Mouse (Mus musculus) hindbrain, embryonic 14.5 days (tissue): Measurements from ENCODE around the gene Ddx58. TPM values are rescaled to one million over a fixed set of nuclear protein-coding genes. Genes with fewer than 3 reads are reported as not detected.

ENCODE experiments used
- ATAC-seq: fragments of 200-750 bp; cut with Nextera tagmentation; 2 replicates; pipeline ENCODE4 v1.8.0; 2017; ENCODE audit warnings: moderate number of reproducible peaks, mild to moderate bottlenecking, moderate TSS enrichment, moderate library complexity; ENCODE audit not compliant: low FRiP score
- DNase-seq: peaks from one replicate; pipeline ENCODE4 v3.0.0-alpha.2; 2015; ENCODE audit warnings: low spot score
- H3K27ac ChIP-seq: fragments of 300-500 bp; sonication (generic); 2 replicates; pipeline ENCODE4 v1.5.1; 2014; ENCODE audit warnings: mild to moderate bottlenecking, moderate library complexity
- H3K27me3 ChIP-seq: fragments of 300-500 bp; sonication (generic); 2 replicates; pipeline ENCODE4 v1.6.1; 2014; ENCODE audit warnings: mild to moderate bottlenecking, low read length, mixed read lengths; ENCODE audit not compliant: control insufficient read depth, insufficient read depth
- H3K36me3 ChIP-seq: fragments of 300-500 bp; sonication (generic); replicated peaks from 2 replicates; pipeline ENCODE4 v1.6.1; 2014; ENCODE audit not compliant: control insufficient read depth, insufficient read depth
- H3K4me1 ChIP-seq: fragments of 300-500 bp; sonication (generic); replicated peaks from 2 replicates; pipeline ENCODE4 v1.6.1; 2014; ENCODE audit warnings: antibody characterized with exemption, low read length, mixed read lengths; ENCODE audit not compliant: control insufficient read depth, insufficient read depth
- H3K4me2 ChIP-seq: fragments of 300-500 bp; sonication (generic); replicated peaks from 2 replicates; pipeline ENCODE4 v1.6.1; 2014; ENCODE audit warnings: mild to moderate bottlenecking, moderate library complexity
- H3K4me3 ChIP-seq: fragments of 300-500 bp; sonication (generic); replicated peaks from 2 replicates; pipeline ENCODE4 v1.5.1; 2014; ENCODE audit warnings: mild to moderate bottlenecking, low read length
- H3K9ac ChIP-seq: fragments of 300-500 bp; sonication (generic); 2 replicates; pipeline ENCODE4 v1.6.1; 2014
- H3K9me3 ChIP-seq: fragments of 300-500 bp; sonication (generic); 2 replicates; pipeline ENCODE4 v1.6.1; 2016; ENCODE audit warnings: low read length; ENCODE audit not compliant: control insufficient read depth
- WGBS: fragments of 180-500 bp; shearing (Covaris S2); extraction: QIAGEN DNeasy Blood & Tissue Kit; methylation state at CpG from one replicate; pipeline ENCODE4 v1.1.7; 2014; 5-methylcytosine and 5-hydroxymethylcytosine counted together
- polyA plus RNA-seq: library from polyadenylated mRNA; unstranded; fragments of >200 nt; fragmentation: Nextera tagmentation; extraction: Ambion mirVana; gene quantifications from 2 replicates; pipeline ENCODE4 v1.2.1, GENCODE M21; 2014

The Ddx58 gene
- polyA plus RNA-seq, 1 experiment from 2014 or later = 4.3 TPM

DNA sequence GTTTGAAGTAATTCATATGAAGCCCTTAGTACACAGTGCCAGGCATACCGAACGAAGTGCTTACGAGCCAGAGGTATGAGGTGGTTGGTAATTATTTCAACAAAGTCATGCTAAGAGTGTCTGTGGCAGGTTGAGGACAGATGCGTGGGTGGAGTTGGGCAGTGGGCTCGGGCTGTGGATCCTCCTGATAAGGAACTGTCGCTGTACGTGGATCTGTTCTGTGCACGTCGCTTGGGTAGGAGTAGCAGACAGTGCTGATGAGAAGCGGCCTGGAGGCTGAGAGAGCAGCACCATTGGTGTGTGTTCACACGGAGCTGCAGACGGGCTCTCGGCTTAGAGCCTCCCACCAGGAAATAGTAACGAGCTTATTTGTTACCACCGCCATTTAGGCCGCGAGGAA is 61.0 kb downstream of the Ddx58 start:
- Histone ChIP-seq H3K36me3 (peaks cover 77% of the 10 kb centered on the region), H3K27ac (no peak overlapping the region), H3K4me3 (no peak overlapping the region), H3K9me3 (no peaks in the 10 kb centered on the region), H3K4me1 (no peaks in the 10 kb centered on the region), H3K27me3 (no peaks in the 10 kb centered on the region), H3K4me2 (no peak overlapping the region), H3K9ac (no peak overlapping the region)
- WGBS = 96% methylated on average over 17 of the region's 17 CpGs
- ATAC-seq = no peak
- DNase-seq = no peak

DNA sequence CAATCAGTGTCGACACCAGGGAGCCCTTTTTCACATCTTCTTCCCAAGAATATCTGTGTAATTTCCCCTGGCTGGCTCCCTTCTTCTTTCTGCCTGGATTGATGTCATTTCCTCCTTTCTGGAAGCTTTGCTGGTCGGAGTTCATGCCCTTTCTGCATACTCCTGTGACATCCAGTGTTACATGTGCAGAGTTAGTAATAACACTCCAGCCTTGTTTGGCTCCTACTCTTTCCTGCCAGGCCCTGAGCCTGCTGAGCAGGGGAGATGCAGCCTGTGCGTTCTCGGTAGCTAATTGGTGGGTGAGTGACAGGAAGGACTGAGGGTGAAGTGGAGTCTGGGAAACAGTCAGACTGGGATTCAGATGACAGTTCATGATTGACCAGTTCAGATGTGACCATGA is 65.3 kb downstream of the Ddx58 start:
- WGBS = 75% methylated on average over 4 of the region's 4 CpGs

DNA sequence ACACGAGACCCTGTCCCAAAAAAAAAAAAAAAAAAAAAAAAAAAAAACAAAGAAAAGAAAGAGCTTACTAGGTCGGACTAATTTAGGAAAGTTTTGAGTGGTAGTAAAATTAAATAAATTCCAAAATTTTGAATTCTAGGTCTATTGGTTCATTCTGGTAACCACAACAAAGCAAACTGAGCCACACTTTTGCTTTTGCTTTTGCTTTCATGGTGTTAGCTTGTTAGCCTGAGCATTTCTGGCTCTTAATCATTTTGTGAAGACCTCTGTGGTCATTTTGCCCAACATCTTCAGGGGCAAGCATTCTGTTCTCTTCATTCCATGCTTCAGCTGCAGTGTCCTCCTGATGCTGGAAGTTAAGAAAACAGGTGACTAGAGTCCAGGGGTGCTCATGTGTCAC is 67.3 kb downstream of the Ddx58 start:
- H3K4me1 ChIP-seq = no peaks in the 10 kb centered on the region
- H3K9ac ChIP-seq = no peak overlapping the region
- DNase-seq = no peak
- peaks cover 51% of the 10 kb centered on the region for H3K36me3 ChIP-seq
- no peak overlapping the region for H3K4me2 ChIP-seq
- WGBS = 84% methylated on average over 2 of the region's 2 CpGs
- H3K9me3 ChIP-seq = no peaks in the 10 kb centered on the region
- H3K27me3 ChIP-seq = no peaks in the 10 kb centered on the region
- no peak overlapping the region for H3K27ac ChIP-seq
- no peak for ATAC-seq
- H3K4me3 ChIP-seq = no peak overlapping the region

More for the DNA sequence above, 65.3 kb downstream of the Ddx58 start:
- DNase-seq (no peak), ATAC-seq (no peak)
- H3K9me3 ChIP-seq = no peaks in the 10 kb centered on the region
- no peak overlapping the region for H3K27ac ChIP-seq
- H3K4me1 ChIP-seq = no peaks in the 10 kb centered on the region
- no peak overlapping the region for H3K9ac ChIP-seq
- no peak overlapping the region for H3K4me3 ChIP-seq
- peaks cover 52% of the 10 kb centered on the region for H3K36me3 ChIP-seq
- H3K4me2 ChIP-seq = no peak overlapping the region
- no peaks in the 10 kb centered on the region for H3K27me3 ChIP-seq

DNA sequence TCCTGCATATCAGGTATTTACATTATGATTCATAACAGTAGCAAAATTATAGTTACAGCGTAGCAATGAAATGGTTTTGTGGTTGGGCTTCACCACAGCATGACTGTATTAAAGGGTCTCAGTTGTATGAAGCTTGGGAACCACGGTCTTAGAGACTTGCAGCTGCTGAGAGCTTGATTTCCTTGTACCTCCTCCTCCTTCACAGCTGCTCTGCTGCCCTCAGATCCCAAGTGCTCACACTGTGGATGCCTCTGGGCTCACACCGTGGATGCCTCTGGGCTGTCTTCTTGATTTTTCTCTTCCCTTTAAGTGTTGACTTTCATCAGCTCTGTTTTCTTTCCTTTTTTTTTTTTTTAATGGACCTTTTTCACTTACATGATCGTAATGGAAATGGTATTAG is 68.2 kb downstream of the Ddx58 start:
- ATAC-seq = no peak
- Histone ChIP-seq H3K27ac (no peak overlapping the region), H3K36me3 (peaks cover 54% of the 10 kb centered on the region), H3K4me1 (no peaks in the 10 kb centered on the region), H3K27me3 (no peaks in the 10 kb centered on the region), H3K9me3 (no peaks in the 10 kb centered on the region), H3K4me2 (no peak overlapping the region), H3K9ac (no peak overlapping the region), H3K4me3 (no peak overlapping the region)
- no peak for DNase-seq
- 98% methylated on average over 4 of the region's 4 CpGs for WGBS

DNA sequence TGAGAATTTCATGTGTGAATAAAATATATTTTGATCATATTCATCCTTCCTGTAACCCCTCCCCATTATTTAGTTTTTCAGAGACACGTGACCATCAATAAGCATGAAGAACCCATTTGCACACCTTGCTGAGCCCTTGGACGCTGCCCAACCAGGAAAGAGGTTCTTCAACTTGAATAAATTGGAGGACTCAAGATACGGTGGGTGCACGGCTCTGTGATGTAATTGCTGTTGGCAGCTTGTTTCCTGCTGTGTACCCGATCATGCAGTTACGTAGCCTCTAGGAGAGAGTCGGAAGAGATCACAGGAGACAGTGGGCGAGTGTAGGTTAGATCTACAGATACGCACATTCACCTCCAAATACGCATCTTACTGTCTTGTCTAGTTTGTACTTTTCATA is 76.0 kb downstream of the Ddx58 start:
- DNase-seq = no peak
- Histone ChIP-seq H3K36me3 (peaks cover 34% of the 10 kb centered on the region), H3K4me1 (no peaks in the 10 kb centered on the region), H3K27me3 (no peaks in the 10 kb centered on the region), H3K4me3 (no peak overlapping the region), H3K9ac (no peak overlapping the region), H3K27ac (no peak overlapping the region), H3K4me2 (no peak overlapping the region), H3K9me3 (no peaks in the 10 kb centered on the region)
- no peak for ATAC-seq
- WGBS = 74% methylated on average over 10 of the region's 10 CpGs

DNA sequence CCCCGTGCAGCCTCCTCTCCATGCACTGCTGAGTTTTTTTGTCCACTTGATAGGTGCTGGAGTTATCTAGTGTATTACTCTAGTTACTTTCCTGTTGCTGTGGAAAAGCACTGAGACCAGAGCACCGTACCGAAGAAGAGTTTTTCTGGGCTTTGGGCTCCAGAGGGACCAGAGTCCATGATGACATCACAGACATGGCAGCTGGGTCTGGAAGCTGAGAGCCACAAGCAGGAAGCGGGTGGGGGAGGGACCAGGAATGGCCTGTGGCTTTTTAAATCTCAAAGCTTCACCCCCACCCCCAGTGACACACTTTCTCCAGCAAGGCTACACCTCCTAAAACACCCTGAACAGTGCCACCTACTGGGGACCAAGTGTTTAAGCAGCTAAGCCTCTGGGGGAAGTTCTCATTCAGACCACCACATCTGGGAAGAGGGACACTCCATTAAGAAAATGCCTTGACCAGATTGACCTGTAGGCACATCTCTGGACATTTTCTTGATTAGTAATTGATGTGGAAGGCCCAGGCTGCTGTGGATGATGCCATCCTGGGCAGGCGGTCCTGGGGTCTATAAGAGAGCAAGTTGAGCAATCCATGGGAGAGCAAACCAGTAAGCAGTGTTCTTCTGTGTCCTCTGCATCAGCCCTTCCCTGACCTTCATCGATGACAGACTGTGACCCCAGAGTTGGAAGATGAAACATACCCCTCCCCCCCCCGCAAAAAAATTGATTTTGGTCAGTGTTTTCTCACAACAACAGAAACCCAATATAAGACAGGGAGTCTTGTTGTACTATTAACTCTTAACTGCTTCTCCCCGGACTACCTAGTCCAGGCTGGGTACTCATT is 78.8 kb downstream of the Ddx58 start:
- no peak for DNase-seq
- Histone ChIP-seq H3K27ac (no peak overlapping the region), H3K27me3 (no peaks in the 10 kb centered on the region), H3K9me3 (no peaks in the 10 kb centered on the region), H3K4me2 (no peak overlapping the region), H3K36me3 (peaks cover 11% of the 10 kb centered on the region), H3K9ac (no peak overlapping the region), H3K4me1 (no peaks in the 10 kb centered on the region), H3K4me3 (no peak overlapping the region)
- no peak for ATAC-seq
- 95% methylated on average over 8 of the region's 8 CpGs for WGBS

DNA sequence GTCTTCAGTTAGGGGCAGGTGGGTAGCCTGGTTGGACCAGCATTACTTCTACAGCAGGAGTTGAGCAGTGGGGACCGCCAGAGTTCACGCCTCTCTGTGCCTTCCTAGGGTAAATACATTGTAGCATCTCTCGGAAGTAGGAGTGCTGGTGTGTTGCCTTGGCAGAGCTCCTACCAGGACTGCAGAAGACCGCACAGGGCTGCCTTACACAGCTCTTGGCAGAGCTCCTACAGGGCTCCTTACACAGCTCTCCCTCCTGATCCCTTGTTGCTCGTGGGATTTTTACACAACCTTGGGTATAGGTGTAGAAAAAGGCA is 81.4 kb downstream of the Ddx58 start:
- Histone ChIP-seq H3K27me3 (no peaks in the 10 kb centered on the region), H3K36me3 (no peaks in the 10 kb centered on the region), H3K9me3 (no peaks in the 10 kb centered on the region), H3K4me1 (no peaks in the 10 kb centered on the region), H3K4me2 (no peak overlapping the region), H3K27ac (no peak overlapping the region), H3K4me3 (no peak overlapping the region), H3K9ac (no peak overlapping the region)
- no peak for ATAC-seq
- no peak for DNase-seq
- WGBS = 88% methylated on average over 5 of the region's 5 CpGs

DNA sequence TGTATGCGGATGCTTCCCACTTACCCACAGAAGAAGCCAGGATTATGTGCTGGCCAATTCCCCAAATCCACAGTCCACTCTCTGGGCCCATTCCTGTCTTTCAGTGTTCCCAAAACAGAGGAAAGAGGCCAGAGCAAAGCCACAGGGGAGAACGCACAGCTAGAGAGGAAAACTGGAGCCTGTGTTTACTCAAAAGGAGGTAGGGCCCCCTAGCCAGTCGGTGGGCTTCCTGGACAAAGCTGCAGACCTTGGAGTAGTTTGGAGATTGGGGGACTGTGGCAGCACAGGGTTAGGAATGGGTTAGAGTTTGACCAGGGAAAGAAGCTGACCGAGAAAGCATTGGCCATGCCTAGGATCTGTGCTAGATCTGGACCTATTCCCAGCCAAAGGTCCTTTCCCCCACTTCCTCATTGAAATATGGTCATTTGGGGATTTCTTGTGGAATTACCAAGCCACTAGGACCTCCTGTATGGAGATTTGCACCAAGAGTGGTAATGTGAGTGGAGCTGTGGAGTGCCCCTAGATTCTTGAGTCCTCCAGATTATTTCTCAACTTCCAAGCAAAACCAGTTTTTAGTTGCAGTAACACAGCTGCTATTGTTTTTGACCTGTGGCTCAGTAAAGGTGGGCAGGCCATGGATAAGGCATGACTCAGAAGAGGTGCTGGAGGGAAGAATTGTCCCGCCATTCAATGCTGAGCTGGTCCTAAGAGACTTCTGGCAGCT is 82.0 kb downstream of the Ddx58 start:
- ATAC-seq = no peak
- Histone ChIP-seq H3K27me3 (no peaks in the 10 kb centered on the region), H3K4me1 (no peaks in the 10 kb centered on the region), H3K4me2 (no peak overlapping the region), H3K4me3 (no peak overlapping the region), H3K9me3 (no peaks in the 10 kb centered on the region), H3K36me3 (no peaks in the 10 kb centered on the region), H3K27ac (no peak overlapping the region), H3K9ac (no peak overlapping the region)
- 86% methylated on average over 5 of the region's 5 CpGs for WGBS
- no peak for DNase-seq

DNA sequence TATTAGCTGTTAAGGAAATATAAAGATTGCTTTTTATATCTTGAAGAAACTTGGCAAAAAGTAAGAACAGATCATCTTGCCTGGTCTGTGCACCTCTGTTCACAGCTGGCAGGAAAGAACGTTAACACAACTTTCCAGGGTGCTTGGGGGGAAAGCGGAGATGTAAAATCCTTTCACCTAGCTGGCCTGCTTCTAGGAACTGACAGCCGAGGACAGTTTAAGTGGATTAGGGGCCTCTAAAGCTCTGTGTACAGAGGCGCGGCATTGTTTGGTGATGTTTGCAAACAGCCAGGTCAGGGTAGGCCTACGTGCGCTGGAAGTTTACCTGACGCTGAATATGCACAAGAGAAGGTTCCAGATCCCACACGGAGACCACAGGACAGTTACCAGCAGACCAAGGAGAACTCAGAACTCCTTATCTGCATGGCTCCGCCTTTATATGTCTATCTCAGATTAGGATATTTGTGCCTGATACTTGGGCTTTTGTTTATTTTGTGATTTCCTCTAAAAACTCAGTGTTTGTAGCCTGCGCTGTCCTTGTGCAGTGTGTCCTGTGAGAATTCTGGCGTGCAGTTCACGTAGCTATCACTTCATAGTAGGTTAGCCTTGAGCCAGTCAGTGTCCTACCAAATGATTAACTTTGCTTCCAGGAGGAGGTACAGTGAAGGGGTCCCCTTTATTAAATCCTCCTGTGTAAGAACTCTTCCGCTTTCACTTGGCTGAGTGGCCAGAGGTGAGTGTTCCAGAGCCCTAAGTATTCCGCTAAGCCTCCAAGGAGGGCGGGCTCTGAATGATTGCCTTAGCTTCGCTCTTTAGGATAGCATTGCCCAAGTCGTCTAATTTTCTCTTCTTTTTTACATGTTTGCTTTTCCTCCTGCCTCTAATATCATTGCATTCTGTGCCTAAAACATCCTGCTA is 82.8 kb downstream of the Ddx58 start:
- H3K4me2 ChIP-seq = no peak overlapping the region
- no peak overlapping the region for H3K9ac ChIP-seq
- no peak for ATAC-seq
- no peak overlapping the region for H3K4me3 ChIP-seq
- no peaks in the 10 kb centered on the region for H3K9me3 ChIP-seq
- DNase-seq = no peak
- no peaks in the 10 kb centered on the region for H3K4me1 ChIP-seq
- no peak overlapping the region for H3K27ac ChIP-seq
- no peaks in the 10 kb centered on the region for H3K36me3 ChIP-seq
- no peaks in the 10 kb centered on the region for H3K27me3 ChIP-seq
- 82% methylated on average over 18 of the region's 18 CpGs for whole genome bisulfite sequencing
